Mouse (Mus musculus) liver, embryonic 14.5 days (tissue): Measurements from ENCODE around the gene Usp34. TPM values are rescaled to one million over a fixed set of nuclear protein-coding genes. Genes with fewer than 3 reads are reported as not detected.
A peak's percentile ranks its signal among the peaks of the same experiment; 100 is the strongest.

Source experiments
- ATAC-seq: fragments of 200-750 bp; cut with Nextera tagmentation; 2 replicates; pipeline ENCODE4 v1.8.0; 2017; ENCODE audit warnings: moderate number of reproducible peaks, mild to moderate bottlenecking, moderate library complexity; ENCODE audit not compliant: insufficient read depth
- DNase-seq, 3 experiments: peaks; one replicate each; pipeline ENCODE4 v3.0.0-alpha.2; 2012 to 2013; ENCODE audit warnings: low read depth in 3 of 3, low spot score in 3 of 3
- H3K27ac ChIP-seq: fragments of 300-500 bp; sonication (generic); 2 replicates; pipeline ENCODE4 v1.5.1; 2014; ENCODE audit warnings: moderate library complexity, mild to moderate bottlenecking, control low read depth, inconsistent platforms
- H3K27me3 ChIP-seq: fragments of 300-500 bp; sonication (generic); 2 replicates; pipeline ENCODE4 v1.6.1; 2014; ENCODE audit warnings: mild to moderate bottlenecking, low read length, moderate library complexity; ENCODE audit not compliant: control insufficient read depth, insufficient read depth
- H3K36me3 ChIP-seq: fragments of 300-500 bp; sonication (generic); replicated peaks from 2 replicates; pipeline ENCODE4 v1.6.1; 2014; ENCODE audit warnings: low read depth; ENCODE audit not compliant: control insufficient read depth, insufficient read depth
- H3K4me1 ChIP-seq, 2 experiments: fragments of 200-500 bp in 1 of 2; fragments of 300-500 bp in 1 of 2; sonication (generic) in 1 of 2; replicated peaks; 2 replicates each; pipeline ENCODE4 v1.6.1; 2012 to 2014; ENCODE audit warnings: antibody characterized with exemption in 1 of 2, inconsistent platforms in 1 of 2, low read length in 1 of 2; ENCODE audit not compliant: control insufficient read depth in 2 of 2, insufficient read depth in 2 of 2
- H3K4me2 ChIP-seq: fragments of 300-500 bp; sonication (generic); 2 replicates; pipeline ENCODE4 v1.6.1; 2014; ENCODE audit warnings: low read depth, mild to moderate bottlenecking, control low read depth, moderate library complexity
- H3K4me3 ChIP-seq, 2 experiments: fragments of 200-500 bp in 1 of 2; fragments of 300-500 bp in 1 of 2; sonication (generic) in 1 of 2; 2 replicates each; pipeline ENCODE4 v1.5.1; 2012 to 2014; ENCODE audit warnings: low read depth in 2 of 2, low read length in 2 of 2, mild to moderate bottlenecking in 2 of 2, control low read depth in 1 of 2, inconsistent platforms in 1 of 2, moderate library complexity in 1 of 2; ENCODE audit not compliant: insufficient read depth in 1 of 2
- H3K9ac ChIP-seq: fragments of 300-500 bp; sonication (generic); replicated peaks from 2 replicates; pipeline ENCODE4 v1.6.1; 2014; ENCODE audit warnings: mild to moderate bottlenecking, control low read depth, moderate library complexity
- H3K9me3 ChIP-seq: fragments of 300-500 bp; sonication (generic); 2 replicates; pipeline ENCODE4 v1.6.1; 2016; ENCODE audit warnings: low read length, mixed read lengths; ENCODE audit not compliant: control insufficient read depth
- CTCF ChIP-seq: IDR thresholded peaks from 2 replicates; pipeline ENCODE4 v1.5.1; 2016; ENCODE audit warnings: antibody characterized with exemption, low read depth, control low read depth
- EP300 ChIP-seq: IDR thresholded peaks from 2 replicates; pipeline ENCODE4 v1.6.1; 2016; ENCODE audit warnings: antibody characterized with exemption, low read depth
- WGBS: fragments of 180-500 bp; shearing (Covaris S2); extraction: QIAGEN DNeasy Blood & Tissue Kit; methylation state at CpG from one replicate; pipeline ENCODE4 v1.1.7; 2014; ENCODE audit not compliant: insufficient replicate concordance; 5-methylcytosine and 5-hydroxymethylcytosine counted together
- polyA plus RNA-seq, 2 experiments: library from polyadenylated mRNA; depleted of rRNA in 1 of 2; stranded (reverse) in 1 of 2; unstranded in 1 of 2; fragments of >200 nt; fragmentation: Nextera tagmentation in 1 of 2; extraction: Ambion mirVana in 1 of 2; gene quantifications; 2 replicates each; pipeline versions ENCODE4 v1.2.1 to v1.2.3; 2012 to 2014

The Usp34 gene
- polyA plus RNA-seq, 2 experiments: 9.9 to 11.1 TPM

DNA sequence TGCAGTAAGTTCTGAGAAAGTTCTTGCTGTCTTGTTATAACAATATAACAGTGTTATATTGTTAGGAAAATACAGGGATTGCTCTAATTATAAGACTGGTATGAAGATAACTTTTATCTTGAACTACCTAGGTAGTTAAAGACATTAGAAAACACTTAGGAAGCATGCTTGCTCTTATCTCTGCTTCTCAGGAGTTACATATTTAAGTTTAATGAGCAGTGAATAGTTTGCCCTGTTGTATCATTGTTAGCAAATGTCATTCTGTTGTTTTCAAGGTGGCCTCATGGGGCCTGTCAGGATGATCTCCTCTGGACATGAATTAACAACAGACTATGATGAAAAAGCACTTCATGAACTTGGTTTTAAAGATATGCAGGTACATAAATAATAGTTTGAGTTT is 85.9 kb downstream of the Usp34 start:
- no peak overlapping the region for H3K9ac ChIP-seq
- no peaks in the 10 kb centered on the region for H3K27me3 ChIP-seq
- peak in 1 of 3 experiments; percentile 37 for DNase-seq
- H3K4me1 ChIP-seq: peaks cover 0 to 11% of the 10 kb centered on the region in 2 experiments; a peak in 2 of 4 replicates
- no peak overlapping the region for H3K27ac ChIP-seq
- ATAC-seq: peak; percentile 72; the same call in 1 of the 2 replicates
- no peak for TF ChIP-seq CTCF
- peak; percentile 75 for TF ChIP-seq EP300
- no peak overlapping the region for H3K4me2 ChIP-seq
- H3K36me3 ChIP-seq: peaks cover 21% of the 10 kb centered on the region
- no peaks in the 10 kb centered on the region for H3K9me3 ChIP-seq
- no peak overlapping the region for H3K4me3 ChIP-seq

DNA sequence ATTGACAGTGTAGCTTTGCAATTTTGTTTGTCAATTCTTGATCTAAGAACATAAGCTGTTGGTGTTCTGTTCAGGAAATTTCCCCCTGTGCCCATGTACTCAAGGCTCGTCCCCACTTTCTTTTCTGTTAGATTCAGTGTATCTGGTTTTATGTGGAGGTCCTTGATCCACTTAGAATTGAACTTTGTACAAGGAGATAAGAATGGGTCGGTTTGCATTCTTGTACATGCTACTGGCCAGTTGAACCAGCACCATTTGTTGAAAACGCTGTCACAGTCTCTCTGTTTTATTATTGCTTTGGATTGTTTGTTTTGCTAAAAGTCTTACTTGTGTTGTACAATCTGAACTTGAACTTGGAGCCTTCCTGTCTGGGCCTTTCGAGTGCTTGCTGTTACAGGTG is 89.9 kb downstream of the Usp34 start:
- Histone ChIP-seq H3K4me1 (peaks cover 0 to 4% of the 10 kb centered on the region in 2 experiments; a peak in 2 of 4 replicates), H3K4me3 (no peak overlapping the region), H3K27ac (no peak overlapping the region), H3K36me3 (peaks cover 14% of the 10 kb centered on the region), H3K4me2 (no peak overlapping the region), H3K27me3 (no peaks in the 10 kb centered on the region), H3K9me3 (no peaks in the 10 kb centered on the region), H3K9ac (no peak overlapping the region)
- DNase-seq (no peak), ATAC-seq (no peak)
- TF ChIP-seq EP300: no peak
- no peak for TF ChIP-seq CTCF
- WGBS: 70% methylated on average over 4 of the region's 4 CpGs

DNA sequence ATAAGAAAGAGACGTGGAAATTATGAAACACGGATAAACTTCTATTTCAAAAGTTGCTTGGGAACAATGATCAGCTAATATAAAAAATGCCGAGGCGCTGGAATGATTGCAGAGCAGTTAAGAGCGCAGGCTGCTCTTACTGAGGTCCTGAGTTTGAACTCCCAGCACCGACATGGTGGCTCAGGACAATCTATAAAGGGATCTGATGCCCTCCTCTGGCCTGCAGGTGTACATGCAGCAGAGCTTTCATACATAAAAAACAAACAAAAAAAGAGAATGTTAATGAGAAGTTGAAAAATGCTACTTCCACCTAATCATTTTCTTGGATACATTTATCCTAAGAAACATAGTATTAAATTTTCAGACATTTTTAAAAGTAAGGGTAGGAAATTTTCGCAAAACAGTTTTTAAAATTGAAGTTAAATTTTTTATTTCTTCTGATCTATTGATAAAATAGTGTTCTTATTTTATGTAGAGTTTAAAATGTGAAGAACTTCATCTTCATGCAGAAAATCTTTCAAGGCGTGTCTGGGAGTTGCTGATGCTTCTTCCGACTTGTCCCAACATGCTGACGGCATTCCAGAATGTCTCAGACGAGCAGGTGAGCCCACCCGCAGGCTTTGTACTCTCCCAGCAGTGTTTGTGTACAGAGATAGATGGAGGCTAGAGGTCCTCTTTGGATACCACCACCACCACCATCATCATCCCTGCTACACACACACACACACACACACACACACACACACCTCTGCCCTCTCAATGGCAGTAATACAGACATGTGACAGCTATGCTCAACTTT is 94.5 kb downstream of the Usp34 start:
- WGBS: 88% methylated on average over 12 of the region's 12 CpGs
- H3K36me3 ChIP-seq: peaks cover 13% of the 10 kb centered on the region

DNA sequence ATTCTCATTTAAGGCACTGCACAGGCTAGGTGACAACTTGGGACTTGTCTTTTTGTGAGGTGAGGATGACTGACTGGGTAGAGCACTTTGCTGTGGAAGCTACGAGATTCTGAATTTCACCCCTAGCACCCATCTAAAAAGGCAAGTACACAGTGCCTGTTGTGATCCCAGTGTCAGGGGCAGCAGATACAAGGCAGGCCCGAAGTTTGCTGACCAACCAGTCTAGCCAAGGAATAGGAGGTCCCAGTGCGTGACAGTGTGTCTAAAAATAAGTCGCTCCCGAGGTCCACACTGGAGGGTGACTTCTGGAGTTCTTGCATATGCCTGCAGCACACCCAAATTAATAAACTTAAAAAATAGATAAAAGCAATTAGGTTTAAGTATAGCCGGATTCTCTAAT is 121.6 kb downstream of the Usp34 start:
- TF ChIP-seq CTCF (no peak), EP300 (no peak)
- Histone ChIP-seq H3K4me1 (no peaks in the 10 kb centered on the region), H3K9me3 (no peaks in the 10 kb centered on the region), H3K36me3 (peaks cover 30% of the 10 kb centered on the region), H3K4me3 (no peak overlapping the region), H3K27ac (no peak overlapping the region), H3K4me2 (no peak overlapping the region), H3K27me3 (no peaks in the 10 kb centered on the region), H3K9ac (no peak overlapping the region)
- ATAC-seq (no peak), DNase-seq (no peak)
- 82% methylated on average over 6 of the region's 6 CpGs for WGBS

More for the DNA sequence above, 94.5 kb downstream of the Usp34 start:
- H3K27ac ChIP-seq: no peak overlapping the region
- TF ChIP-seq CTCF (peak; percentile 29), EP300 (no peak)
- H3K4me1 ChIP-seq: no peaks in the 10 kb centered on the region
- no peaks in the 10 kb centered on the region for H3K27me3 ChIP-seq
- H3K4me2 ChIP-seq: no peak overlapping the region
- no peaks in the 10 kb centered on the region for H3K9me3 ChIP-seq
- H3K4me3 ChIP-seq: no peak overlapping the region
- DNase-seq (no peak), ATAC-seq (no peak)
- H3K9ac ChIP-seq: no peak overlapping the region

DNA sequence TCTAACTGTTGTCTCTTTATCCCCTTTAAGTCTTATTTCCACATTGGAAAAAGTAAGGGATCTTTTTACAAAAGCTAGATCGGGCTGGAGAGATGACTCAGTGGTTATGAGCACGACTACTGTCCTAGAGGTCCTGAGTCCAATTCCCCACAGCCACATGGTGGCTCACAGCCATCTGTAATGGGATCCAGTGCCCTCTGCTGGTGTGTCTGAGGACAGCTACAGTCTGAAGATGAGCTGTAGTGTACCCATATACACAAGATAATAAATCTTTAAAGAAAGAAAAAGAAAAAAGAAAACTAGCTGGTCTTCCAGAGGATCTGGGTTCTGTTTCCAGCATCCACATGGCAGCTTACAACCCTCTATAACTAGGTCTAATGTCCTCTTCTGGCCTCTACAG is 123.3 kb downstream of the Usp34 start:
- WGBS: 74% methylated on average over 2 of the region's 2 CpGs
- H3K27me3 ChIP-seq: no peaks in the 10 kb centered on the region
- peaks cover 39% of the 10 kb centered on the region for H3K36me3 ChIP-seq
- H3K27ac ChIP-seq: no peak overlapping the region
- TF ChIP-seq CTCF (peak; percentile 21; the same call in 1 of the 2 replicates), EP300 (no peak)
- no peaks in the 10 kb centered on the region for H3K4me1 ChIP-seq
- H3K9me3 ChIP-seq: no peaks in the 10 kb centered on the region
- DNase-seq (no peak), ATAC-seq (no peak)
- no peak overlapping the region for H3K4me2 ChIP-seq
- no peak overlapping the region for H3K9ac ChIP-seq
- H3K4me3 ChIP-seq: no peak overlapping the region
